9 mouse cellular contexts compared by ENCODE assay signal in the genomic region with DNA sequence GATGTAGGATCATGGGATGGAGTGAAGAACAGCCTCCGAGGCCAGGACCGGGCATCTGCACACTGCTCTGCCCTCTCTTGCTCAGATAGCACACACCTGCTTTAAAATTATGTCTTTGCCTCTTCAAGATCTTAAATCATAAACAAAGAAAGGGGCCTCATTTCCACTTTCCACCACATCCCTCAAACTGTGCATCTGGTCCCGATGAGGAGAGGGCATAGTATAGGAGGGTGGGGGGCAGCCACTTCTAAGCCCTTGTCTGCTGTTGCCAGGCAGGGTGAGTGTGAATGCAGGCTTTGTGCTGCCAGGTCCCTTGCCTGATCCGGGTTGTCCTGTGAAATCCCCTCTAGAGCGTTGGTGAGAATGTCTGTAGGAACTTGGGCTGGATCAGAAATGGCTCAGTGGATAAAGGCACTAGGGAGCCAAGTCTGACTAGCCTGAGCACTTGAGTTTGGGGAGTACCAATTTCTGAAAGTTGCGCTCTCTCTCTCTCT. TPM values are rescaled to one million over a fixed set of nuclear protein-coding genes. Genes with fewer than 3 reads are reported as not detected.
A peak's percentile ranks its signal among the peaks of the same experiment; 100 is the strongest.
DNase-seq lines count a peak whose midpoint lies in the region; ATAC-seq lines count a peak whose summit lies in the region.
"Had no signal": no experiment of that assay in that cellular context is flagged by ENCODE, and none has a peak within 500 bp of the region (broad histone marks: within the 10 kb centered on the region; RNA-seq: fewer than 3 reads in every experiment).

No protein-coding gene starts in this region.

- no peak overlapping the region for H3K4me3 ChIP-seq in embryonic facial prominence, embryonic 12.5 days
- H3K4me3 ChIP-seq in forebrain, embryonic 12.5 days (replicated peaks), result peak overlapping the region; percentile 91
- peak overlapping the region; percentile 2; the same call in 1 of the 2 replicates for H3K4me3 ChIP-seq in hindbrain, embryonic 16.5 days (ENCODE audit: low read length)
- no peak overlapping the region for H3K4me3 ChIP-seq in midbrain, embryonic 16.5 days (ENCODE audit: low read depth, low read length)

- H3K27ac ChIP-seq in embryonic facial prominence, embryonic 12.5 days, result no peak overlapping the region
- H3K27ac ChIP-seq in forebrain, embryonic 12.5 days, result peak overlapping the region; percentile 88
- peak overlapping the region; percentile 25; the same call in 1 of the 2 replicates for H3K27ac ChIP-seq in hindbrain, embryonic 16.5 days (ENCODE audit: low read depth, low read length)
- peak overlapping the region; percentile 63 for H3K27ac ChIP-seq in midbrain, embryonic 16.5 days (ENCODE audit: low read length)
- H3K27ac ChIP-seq: macrophage had no signal

- no peak for ATAC-seq in embryonic facial prominence, embryonic 12.5 days (ENCODE audit: insufficient number of reproducible peaks, insufficient read depth, low FRiP score, low TSS enrichment)
- ATAC-seq in forebrain, embryonic 12.5 days (ENCODE audit: low FRiP score), result no peak
- ATAC-seq in hindbrain, embryonic 16.5 days, result no peak
- ATAC-seq in midbrain, embryonic 16.5 days, result no peak
- ATAC-seq: intestine, postnatal 0 days had no signal

- H3K9me3 ChIP-seq in embryonic facial prominence, embryonic 12.5 days, result no peaks in the 10 kb centered on the region
- no peaks in the 10 kb centered on the region for H3K9me3 ChIP-seq in forebrain, embryonic 12.5 days
- H3K9me3 ChIP-seq in hindbrain, embryonic 16.5 days (ENCODE audit: control insufficient read depth, low read length), result no peaks in the 10 kb centered on the region
- H3K9me3 ChIP-seq in midbrain, embryonic 16.5 days (replicated peaks; ENCODE audit: control insufficient read depth, low read length, poor library complexity, severe bottlenecking), result no peaks in the 10 kb centered on the region

- peaks cover 41% of the 10 kb centered on the region for H3K4me1 ChIP-seq in embryonic facial prominence, embryonic 12.5 days
- peaks cover 67% of the 10 kb centered on the region for H3K4me1 ChIP-seq in forebrain, embryonic 12.5 days
- H3K4me1 ChIP-seq in hindbrain, embryonic 16.5 days (ENCODE audit: control insufficient read depth, insufficient read depth, low read depth, low read length), result peaks cover 33% of the 10 kb centered on the region
- H3K4me1 ChIP-seq in midbrain, embryonic 16.5 days (ENCODE audit: control insufficient read depth, insufficient read depth, low read length), result peaks cover 40% of the 10 kb centered on the region

- H3K36me3 ChIP-seq in embryonic facial prominence, embryonic 12.5 days, result no peaks in the 10 kb centered on the region
- H3K36me3 ChIP-seq in forebrain, embryonic 12.5 days (replicated peaks), result peaks cover 5% of the 10 kb centered on the region; the same call in 1 of the 2 replicates
- no peaks in the 10 kb centered on the region for H3K36me3 ChIP-seq in hindbrain, embryonic 16.5 days (ENCODE audit: control insufficient read depth, insufficient read depth, low read length)
- H3K36me3 ChIP-seq in midbrain, embryonic 16.5 days (ENCODE audit: control insufficient read depth, insufficient read depth, low read length), result no peaks in the 10 kb centered on the region

- peak overlapping the region; percentile 12; the same call in 1 of the 2 replicates for H3K4me2 ChIP-seq in embryonic facial prominence, embryonic 12.5 days (replicated peaks)
- peak overlapping the region; percentile 90 for H3K4me2 ChIP-seq in forebrain, embryonic 12.5 days
- peak overlapping the region; percentile 73 for H3K4me2 ChIP-seq in hindbrain, embryonic 16.5 days (ENCODE audit: low read length)
- H3K4me2 ChIP-seq in midbrain, embryonic 16.5 days (ENCODE audit: low read length), result peak overlapping the region; percentile 63

- no peak for DNase-seq in adrenal gland, adult 2 months
- DNase-seq in testis, postnatal 14 days (ENCODE audit: low spot score), result no peak
- no peak for DNase-seq in left cerebral cortex, adult 8-10 months (ENCODE audit: low spot score in 2 of 2)

- WGBS in embryonic facial prominence, embryonic 12.5 days, result 33% methylated on average over 6 of the region's 6 CpGs
- 27% methylated on average over 6 of the region's 6 CpGs for WGBS in forebrain, embryonic 12.5 days
- 23% methylated on average over 6 of the region's 6 CpGs for WGBS in hindbrain, embryonic 16.5 days
- WGBS in midbrain, embryonic 16.5 days, result 23% methylated on average over 6 of the region's 6 CpGs

- H3K9ac ChIP-seq in embryonic facial prominence, embryonic 12.5 days, result no peak overlapping the region
- H3K9ac ChIP-seq in forebrain, embryonic 12.5 days, result peak overlapping the region; percentile 33
- 0 out of 2 replicates have a peak overlapping the region, but pooled peaks have one; percentile 24 for H3K9ac ChIP-seq in hindbrain, embryonic 16.5 days (ENCODE audit: low read depth, low read length)
- peak overlapping the region; percentile 46; the same call in 1 of the 2 replicates for H3K9ac ChIP-seq in midbrain, embryonic 16.5 days (ENCODE audit: low read depth, low read length)

- H3K27me3 ChIP-seq in embryonic facial prominence, embryonic 12.5 days, result no peaks in the 10 kb centered on the region
- peaks cover 8% of the 10 kb centered on the region for H3K27me3 ChIP-seq in forebrain, embryonic 12.5 days
- no peaks in the 10 kb centered on the region for H3K27me3 ChIP-seq in hindbrain, embryonic 16.5 days (replicated peaks; ENCODE audit: control insufficient read depth, insufficient read depth, low read length)
- H3K27me3 ChIP-seq in midbrain, embryonic 16.5 days (ENCODE audit: control insufficient read depth, insufficient read depth, low read depth, low read length), result no peaks in the 10 kb centered on the region

RNA-seq across cellular contexts. Expression of a gene that starts 3.6 kb away (rescaled TPM):
- polyA plus RNA-seq in embryonic facial prominence, embryonic 12.5 days (2016; fragmentation: Nextera tagmentation; extraction: Ambion mirVana), result 13.0 and 13.5 TPM in 2 replicates
- polyA plus RNA-seq in forebrain, embryonic 12.5 days (2016; fragmentation: Nextera tagmentation; extraction: Ambion mirVana), result 22.3 and 27.7 TPM in 2 replicates
- 19.1 and 20.4 TPM in 2 replicates for polyA plus RNA-seq in hindbrain, embryonic 16.5 days (2015; fragmentation: Nextera tagmentation; extraction: Ambion mirVana)
- 18.8 and 20.8 TPM in 2 replicates for polyA plus RNA-seq in midbrain, embryonic 16.5 days (2015; fragmentation: Nextera tagmentation; extraction: Ambion mirVana)
- total RNA-seq in adrenal gland, adult 2 months (2021), result 1 to 10 TPM; 2.2 to 2.9 TPM
- polyA plus RNA-seq in adrenal gland, adult 2 months (2012; rRNA removed), result 0.35 and 0.61 TPM in 2 replicates
- total RNA-seq in left cerebral cortex, adult 8-10 months (2022), result 10 to 100 TPM in 3 of 4 experiments, 1 to 10 TPM in 1; 9.6 to 22.4 (median 15.1) TPM

Comparison
In these comparisons a context has a peak if more than half of its experiments do, and no peak if none do; other contexts are left out.
1. H3K4me2 ChIP-seq: peak in every context shown above with its lines; median percentile 90 in forebrain, embryonic 12.5 days; 73 in hindbrain, embryonic 16.5 days; 63 in midbrain, embryonic 16.5 days; 12 in embryonic facial prominence, embryonic 12.5 days.
2. H3K4me3 ChIP-seq: peak in forebrain, embryonic 12.5 days (single experiment) and hindbrain, embryonic 16.5 days (single experiment); none in embryonic facial prominence, embryonic 12.5 days (single experiment) and midbrain, embryonic 16.5 days (single experiment).